Mouse (Mus musculus): ENCODE measurements around the gene Srpk2.
A peak's percentile ranks its signal among the peaks of the same experiment; 100 is the strongest.
"Not testable (repeated sequence)": the region's sequence is repeated elsewhere in the genome, so short reads cannot be mapped to it uniquely, and the experiment has no call there.

The Srpk2 gene

DNA sequence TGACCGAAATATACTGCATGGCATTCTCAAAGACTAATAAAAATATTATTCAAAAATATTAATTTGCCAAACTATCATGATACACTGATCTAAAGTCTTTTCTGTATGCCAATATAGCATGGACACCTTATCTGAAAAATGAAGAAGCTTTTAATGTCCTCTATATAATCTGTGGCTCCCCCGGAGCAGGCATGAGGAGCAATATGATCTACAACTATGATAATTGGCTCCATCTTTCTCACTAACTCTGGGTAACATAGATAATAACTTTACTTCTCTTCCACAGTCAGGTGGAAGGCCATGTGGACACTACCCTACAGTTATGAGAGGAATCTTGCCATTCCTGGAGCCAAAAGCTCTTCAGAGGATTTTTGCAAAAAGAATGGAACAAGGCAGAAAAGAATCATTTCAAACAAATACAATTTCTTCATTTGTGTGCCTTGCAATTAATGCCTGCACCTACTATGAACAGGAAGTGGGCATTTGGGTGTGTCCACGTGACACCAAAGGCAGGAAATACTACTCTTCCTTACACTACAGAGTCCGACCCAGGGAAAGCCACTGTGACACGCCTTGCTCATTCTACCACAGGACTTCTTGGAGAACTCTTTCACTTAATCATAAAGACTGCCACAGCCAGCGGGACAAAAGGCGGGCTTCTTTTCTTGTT is 80.2 kb downstream of the Srpk2 start:
- peak; percentile 24 for DNase-seq

DNA sequence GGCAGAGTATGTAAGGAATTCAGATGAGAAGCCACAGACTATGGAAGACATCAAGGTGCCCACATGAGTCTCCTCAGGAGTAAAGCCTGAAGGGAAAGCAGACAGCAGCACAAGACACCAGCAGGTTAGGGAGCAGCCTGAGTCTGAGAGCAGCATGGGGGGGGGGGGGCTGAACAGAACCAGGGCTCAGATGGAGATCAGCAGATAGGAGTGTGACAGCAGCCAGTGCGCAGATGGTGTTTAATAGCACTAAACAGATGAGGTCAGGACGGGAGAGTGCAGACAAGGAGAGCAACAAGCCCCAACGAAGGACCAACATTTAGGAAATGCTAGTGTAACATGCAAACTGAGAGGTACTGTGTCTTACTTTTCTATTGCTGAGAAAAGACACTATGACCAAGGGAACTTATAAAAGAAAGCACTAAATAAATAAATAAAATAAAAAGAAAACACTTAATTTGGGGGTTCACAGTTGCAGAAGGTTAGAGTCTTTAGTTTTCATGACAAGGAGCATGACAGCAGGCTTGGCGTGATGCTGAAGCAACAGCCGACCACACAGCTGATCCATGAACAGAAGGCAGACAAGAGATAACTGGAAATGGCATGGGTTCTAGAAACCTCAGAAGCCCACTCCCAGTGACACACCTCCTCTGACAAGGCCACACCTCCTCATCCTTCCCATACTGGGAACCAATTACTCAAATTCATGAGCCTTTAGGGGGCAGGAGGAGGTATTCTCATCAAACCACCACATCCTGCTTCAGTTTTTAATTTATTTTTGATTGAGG is 84.5 kb downstream of the Srpk2 start:
- DNase-seq: no peak

GRCm38 (mm10) chr5:23599171-23599570 is 85.2 kb downstream of the Srpk2 start:
- DNase-seq: peak; percentile 19

DNA sequence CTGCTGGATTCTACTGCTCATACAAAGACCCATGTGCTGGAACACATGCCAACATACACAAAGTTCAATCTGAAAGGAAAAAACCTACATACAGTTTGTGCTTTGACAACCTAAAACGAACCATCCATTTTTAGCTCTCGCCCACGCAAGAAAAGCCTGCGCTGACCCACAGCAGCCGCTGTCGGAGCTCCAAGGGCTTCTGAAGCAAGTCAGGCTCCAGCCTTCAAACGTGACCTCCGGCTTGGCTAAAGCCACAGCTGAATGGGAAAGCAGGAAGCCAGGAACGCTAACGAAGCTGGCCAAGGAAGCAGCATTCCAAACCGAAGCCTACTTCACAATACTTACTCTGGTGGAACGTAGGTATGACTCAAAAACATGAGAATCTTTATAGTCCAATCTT is 85.9 kb downstream of the Srpk2 start:
- DNase-seq: peak; percentile 44

DNA sequence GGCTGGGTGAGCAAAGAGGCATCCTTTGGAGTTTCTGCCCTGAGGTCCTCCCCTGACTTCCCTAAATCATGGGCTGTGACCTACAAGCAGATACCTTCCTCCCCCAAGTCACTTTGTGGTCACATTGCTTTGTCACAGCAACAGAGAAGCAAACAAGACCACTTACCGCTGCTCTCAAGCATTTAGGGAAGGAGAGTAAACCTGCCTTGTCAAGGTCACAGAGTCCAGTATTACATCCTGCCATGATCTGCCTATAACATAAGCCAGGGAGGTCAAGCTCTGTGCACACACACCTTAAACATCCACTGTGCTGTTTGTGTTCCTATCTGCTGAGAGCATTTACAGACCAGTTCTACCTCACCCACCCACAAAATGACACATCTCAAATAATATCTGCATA is 86.4 kb downstream of the Srpk2 start:
- DNase-seq: no peak

GRCm38 (mm10) chr5:23597260-23597864 is 87.1 kb downstream of the Srpk2 start:
- DNase-seq: no peak

- no peak for DNase-seq
Measured at GRCm38 (mm10) chr5:23596326-23596965, 88.0 kb downstream of the Srpk2 start.

DNA sequence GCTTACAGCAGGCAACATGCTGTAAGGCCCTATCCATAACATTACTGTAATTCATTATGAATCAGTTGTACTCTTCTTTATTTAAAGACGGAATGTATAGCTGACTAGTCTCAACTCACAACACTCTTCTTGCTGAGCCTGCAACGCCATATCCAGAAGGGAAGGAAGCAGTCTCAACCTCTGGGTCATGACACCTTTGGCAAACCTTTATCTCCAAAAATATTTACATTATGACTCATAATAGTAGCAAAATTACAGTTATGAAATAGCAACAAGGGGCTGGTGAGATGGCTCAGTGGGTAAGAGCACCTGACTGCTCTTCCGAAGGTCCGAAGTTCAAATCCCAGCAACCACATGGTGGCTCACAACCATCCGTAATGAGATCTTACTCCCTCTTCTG is 94.1 kb downstream of the Srpk2 start:
- DNase-seq: not testable (repeated sequence)

GRCm38 (mm10) chr5:23587614-23588013 is 96.8 kb downstream of the Srpk2 start:
- no peak for DNase-seq

DNA sequence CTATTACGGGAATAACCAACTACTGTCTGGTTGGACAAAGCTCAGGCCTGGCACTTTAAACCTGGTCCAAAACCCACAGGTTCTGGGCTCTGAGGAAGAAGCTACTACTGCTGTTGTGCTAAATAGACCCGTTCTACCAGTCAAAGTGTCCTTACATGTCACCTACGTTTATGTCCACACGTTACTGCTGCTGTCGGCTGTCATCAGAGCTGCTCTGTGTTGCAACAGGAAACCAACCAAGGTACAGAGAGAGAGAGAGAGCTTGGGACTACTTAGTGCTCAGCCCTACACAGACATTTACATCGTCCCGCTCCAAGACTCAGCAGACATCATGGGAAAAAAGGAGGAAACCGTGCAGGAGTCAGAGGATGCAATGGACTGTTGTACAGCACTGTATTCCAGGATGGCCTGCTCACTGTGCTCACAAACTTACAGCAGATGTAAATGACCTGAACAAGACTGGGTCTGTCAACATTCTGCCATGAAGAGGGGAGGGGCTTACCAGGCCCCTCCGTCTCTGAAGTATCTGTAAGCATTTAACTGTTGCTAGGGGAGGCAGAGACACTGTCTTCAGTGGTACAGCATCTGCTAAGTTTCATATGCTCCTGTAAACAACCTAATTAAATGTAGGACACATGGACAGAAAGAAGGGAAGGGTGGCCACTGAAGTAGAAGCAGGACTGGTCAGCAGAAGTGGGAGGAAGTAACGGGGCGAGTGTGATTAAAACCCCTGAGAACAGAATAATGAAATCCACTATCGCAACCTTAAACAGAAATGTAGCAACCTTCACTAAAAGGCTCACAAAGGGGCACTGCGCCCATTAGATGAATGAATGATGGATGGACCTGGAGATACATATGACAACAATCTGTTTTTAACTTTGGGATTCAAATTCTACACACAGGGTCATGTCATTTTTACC is 97.6 kb downstream of the Srpk2 start:
- no peak for DNase-seq

DNA sequence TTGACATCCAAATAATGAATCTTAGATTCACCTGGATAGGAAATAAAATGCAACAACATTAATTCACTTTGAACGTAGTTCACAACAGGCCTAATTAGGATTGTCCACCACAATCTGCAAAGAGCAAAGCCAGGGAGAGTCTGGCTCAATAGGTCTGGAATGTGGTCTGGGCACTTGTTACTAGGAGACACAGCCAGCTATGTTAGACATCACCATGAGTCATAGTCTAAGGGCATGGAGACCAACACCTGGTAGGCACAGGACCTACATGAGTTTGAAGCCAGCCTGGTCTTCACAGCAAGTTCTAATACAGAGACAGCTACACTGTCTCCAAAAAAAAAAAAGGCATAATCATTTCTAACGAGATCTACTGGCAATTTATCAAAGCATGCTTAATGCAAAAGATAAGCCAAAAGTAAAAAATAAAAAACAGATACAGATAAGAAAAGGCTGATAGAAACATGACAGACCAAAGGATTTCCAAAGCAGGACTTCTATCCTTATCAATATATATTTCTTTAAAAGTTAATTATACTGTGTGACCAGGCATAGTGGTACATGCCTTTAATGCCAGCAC is 102.8 kb downstream of the Srpk2 start:
- peak; percentile 24 for DNase-seq

DNA sequence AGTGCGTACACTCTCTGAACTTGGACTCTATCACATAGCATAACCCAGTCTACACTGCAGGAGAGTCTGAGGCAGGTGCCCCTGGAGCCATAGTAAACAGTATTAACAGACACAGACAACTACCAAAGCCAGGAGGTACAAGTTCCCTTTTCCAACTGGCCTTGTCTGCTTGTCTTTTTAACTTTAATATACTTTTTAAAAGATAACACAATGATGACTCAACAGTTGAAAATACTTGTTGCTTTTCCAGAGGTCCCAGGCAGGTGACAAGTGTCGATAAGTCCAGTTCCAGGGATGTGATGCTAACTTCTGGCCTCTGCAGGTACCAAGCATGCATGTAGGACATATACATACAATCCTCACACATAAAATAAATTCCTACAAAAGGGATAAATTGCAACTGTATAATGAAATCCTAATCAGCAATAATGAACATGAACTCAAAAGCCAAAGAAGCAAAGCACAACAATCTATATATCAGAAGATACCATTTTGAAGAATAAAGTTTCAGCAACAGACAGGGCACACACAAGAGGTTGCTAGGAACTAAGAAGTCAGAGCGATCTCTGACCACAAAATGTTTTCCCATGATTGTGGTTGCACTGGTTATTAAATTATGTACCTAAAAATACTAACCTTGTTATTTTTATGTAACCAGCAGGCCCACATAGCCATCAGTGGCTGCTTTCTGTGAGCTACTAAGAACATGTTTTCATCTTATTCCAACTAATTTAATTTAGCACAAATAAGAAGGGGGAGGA is 105.1 kb downstream of the Srpk2 start:
- DNase-seq: no peak

GRCm38 (mm10) chr5:23578322-23578957 is 106.0 kb downstream of the Srpk2 start:
- DNase-seq: no peak

DNA sequence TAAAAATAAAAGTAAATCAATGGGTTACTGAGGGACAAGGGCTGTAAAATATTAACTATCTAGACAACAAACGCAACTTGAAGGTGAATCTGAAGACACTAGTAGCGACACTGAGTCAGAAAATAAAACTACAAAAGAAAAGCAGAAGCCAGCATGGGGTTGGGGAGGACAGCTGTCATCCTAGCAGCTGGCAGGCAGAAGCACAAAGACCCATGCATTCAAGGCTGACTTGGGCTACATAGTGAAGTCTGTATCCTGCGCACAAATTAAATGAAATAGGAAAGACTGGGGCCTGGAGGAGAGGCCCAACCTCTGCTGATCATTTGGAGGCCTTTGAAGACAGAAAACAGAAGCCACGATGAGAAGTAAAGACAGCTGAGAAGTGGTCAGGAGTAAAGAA is 106.6 kb downstream of the Srpk2 start:
- no peak for DNase-seq

DNA sequence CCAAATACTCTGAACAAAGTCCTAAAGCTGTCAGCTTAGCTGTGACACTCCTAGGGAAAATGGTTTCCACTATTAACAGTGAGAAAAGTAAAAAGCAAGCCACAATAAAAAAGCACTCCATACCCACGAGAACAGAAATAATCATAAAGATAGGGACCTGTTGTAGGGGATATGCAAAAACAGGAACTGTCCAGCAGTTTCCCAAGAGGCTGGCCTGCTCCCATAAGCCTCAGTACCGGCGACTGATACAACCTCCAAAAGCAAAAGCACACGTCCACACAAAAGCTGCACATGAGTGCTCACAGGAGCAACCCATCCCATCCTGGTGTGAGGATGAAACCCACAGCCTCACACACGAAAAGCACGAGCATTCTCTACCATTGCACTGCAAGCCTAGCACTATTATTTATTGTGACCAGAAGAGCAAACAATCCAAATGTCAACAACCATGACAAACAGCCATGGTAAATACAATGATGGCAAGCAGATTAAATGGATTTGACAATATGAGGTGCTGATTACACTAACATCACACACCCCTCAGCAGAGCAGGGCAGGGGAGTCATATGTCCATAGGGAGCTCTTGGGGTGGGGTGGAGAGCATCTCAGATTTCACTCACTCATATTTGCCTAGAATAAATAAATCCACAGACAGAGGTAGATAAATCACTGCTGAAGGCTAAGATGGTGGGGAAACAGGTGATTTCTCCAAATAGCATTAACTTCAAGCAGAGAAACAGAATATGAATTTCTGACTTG is 107.9 kb downstream of the Srpk2 start:
- no peak for DNase-seq

DNA sequence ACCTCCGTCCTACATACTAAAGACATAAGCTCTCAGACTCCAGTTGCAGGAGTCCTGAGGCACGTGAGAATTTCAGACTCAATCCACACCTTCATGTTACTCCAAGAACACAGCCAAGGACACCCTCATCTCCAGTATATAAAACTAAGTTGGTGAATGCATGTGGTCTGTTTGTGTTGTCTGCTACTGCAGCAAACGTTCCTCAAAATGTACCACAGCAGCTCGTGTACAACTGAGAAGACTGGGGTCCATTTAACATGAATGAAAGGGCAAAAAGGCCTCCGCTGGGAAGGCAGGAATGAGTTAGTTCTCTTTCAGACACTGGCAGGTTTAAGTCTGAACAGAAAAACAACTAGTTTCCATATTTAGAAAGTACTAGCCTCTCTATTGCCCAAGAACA is 110.5 kb downstream of the Srpk2 start:
- no peak for DNase-seq

GRCm38 (mm10) chr5:23568188-23568587 is 116.2 kb downstream of the Srpk2 start:
- DNase-seq: no peak

DNA sequence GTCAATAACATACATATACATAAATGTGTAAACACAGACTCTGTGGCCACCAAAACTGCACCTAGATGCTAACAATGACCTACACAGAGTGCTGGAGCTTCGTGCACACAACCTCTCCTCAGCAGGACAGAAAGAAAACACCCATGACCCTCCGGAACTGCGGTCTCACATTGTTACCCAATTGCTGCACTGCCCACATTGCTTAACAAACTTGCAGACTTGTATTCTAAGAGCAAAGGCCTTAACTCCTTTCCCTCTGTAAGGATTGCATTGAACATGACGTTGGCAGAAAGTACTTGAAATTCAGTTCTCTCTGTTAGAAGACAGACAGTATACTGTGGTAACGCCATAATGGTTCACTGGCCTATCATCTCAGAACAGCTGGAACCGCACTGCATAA is 118.0 kb downstream of the Srpk2 start:
- DNase-seq: no peak

GRCm38 (mm10) chr5:23562278-23563060 is 121.9 kb downstream of the Srpk2 start:
- DNase-seq: peak; percentile 7

All from lung, postnatal 14 days (tissue).